Mouse (Mus musculus): ENCODE data around the gene Olfr764-ps1.
A peak's percentile ranks its signal among the peaks of the same experiment; 100 is the strongest.
"Not testable (repeated sequence)": the region's sequence is repeated elsewhere in the genome, so short reads cannot be mapped to it uniquely, and the experiment has no call there.

Olfr764-ps1 gene

DNA sequence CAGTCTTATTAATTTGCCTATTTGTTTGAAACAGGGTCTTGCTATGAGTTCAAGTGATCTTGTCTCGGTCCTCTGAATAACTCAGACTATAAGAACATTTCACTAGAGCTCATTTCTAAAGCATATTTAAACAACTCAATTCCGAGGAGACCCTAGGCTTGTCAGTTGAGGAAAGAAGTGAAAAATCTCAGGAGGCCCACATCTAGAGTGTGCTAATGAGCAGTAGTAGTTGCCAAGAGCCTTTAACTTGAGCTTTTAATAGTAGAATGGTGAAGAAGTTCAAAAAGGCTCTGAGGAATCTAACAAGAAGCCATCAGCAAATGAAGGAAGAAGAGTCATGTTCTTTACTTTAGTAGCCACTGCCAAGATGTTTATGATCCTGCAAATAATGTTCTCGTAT, at the start of gene Olfr764-ps1:
Gene Olfr764-ps1, minus strand, starts transcription at position 101 of the 400 bp plus-strand sequence.
- DNase-seq = no peak

DNA sequence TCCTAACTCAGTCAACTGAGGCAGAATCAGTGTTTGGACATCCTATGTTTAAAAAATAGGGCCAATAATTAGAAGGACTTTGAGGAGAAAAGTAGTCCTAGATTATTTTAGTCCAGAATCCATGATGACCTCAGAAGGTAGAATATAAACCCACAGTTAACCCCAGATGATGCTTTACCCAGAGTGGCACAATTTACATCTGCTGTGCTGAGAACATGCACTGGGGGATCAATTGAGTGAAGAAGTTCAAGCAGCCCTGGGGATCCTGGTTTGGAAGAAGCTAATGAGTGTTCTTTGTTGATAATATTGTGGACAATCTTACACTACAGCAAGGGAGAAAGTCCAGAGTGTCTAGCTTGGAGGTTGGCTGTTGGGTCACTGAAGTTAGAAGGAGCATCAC, 43.1 kb upstream of the Olfr764-ps1 start, which contains the start of gene Olfr767:
Gene Olfr767, minus strand, starts transcription at position 101 of the 400 bp plus-strand sequence.
- DNase-seq = not testable (repeated sequence)

DNA sequence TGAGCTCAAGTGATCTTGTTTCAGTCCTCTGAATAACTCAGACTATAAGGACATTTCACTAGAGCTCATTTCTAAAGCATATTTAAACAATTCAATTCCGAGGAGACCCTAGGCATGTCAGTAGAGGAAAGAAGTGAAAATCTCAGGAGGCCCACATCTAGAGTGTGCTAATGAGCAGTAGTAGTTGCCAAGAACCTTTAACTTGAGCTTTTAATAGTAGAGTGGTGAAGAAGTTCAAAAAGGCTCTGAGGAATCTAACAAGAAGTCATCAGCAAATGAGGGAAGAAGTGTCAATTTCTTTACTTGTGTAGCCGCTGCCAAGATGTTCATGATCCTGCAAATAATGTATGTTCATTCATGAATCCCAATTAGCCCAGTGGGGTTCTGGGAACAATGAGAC, 29.2 kb upstream of the Olfr764-ps1 start, which contains the start of gene Olfr766-ps1:
Gene Olfr766-ps1, minus strand, starts transcription at position 101 of the 400 bp plus-strand sequence.
- DNase-seq = no peak

DNA sequence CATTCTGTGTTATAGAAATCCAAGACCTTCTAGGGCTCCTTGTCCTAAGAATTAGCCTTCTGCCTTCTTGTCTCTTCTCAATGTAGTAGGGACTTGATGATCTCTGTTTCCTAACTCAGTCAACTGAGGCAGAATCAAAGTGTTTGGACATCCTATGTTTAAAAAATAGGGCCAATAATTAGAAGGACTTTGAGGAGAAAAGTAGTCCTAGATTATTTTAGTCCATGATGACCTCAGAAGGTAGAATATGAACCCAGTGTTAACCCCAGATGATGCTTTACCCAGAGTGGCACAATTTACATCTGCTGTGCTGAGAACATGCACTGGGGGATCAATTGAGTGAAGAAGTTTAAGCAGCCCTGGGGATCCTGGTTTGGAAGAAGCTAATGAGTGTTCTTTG, 10.2 kb upstream of the Olfr764-ps1 start, which contains the start of gene Olfr765:
Gene Olfr765, minus strand, starts transcription at position 101 of the 400 bp plus-strand sequence.
- not testable (repeated sequence) for DNase-seq

DNA sequence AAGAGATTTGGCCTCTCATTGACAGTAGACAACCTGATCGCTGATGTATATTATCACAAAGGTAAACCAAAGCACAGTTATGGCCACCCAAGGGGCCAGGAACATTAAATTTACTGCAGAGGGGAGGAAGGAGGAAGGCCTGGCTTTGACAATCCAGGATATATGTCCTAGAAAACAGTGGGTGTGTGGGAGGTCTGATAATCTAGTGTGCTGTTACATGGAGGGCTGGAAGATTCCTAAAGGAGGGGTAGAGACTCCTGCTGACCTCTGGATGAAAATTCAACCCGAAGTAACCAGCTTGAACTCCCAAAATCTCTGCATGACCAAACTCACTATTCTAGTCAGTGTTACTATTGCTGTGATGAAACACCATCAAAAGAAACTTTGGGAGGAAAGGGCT, 11.4 kb downstream of the Olfr764-ps1 start:
- no peak for DNase-seq

DNA sequence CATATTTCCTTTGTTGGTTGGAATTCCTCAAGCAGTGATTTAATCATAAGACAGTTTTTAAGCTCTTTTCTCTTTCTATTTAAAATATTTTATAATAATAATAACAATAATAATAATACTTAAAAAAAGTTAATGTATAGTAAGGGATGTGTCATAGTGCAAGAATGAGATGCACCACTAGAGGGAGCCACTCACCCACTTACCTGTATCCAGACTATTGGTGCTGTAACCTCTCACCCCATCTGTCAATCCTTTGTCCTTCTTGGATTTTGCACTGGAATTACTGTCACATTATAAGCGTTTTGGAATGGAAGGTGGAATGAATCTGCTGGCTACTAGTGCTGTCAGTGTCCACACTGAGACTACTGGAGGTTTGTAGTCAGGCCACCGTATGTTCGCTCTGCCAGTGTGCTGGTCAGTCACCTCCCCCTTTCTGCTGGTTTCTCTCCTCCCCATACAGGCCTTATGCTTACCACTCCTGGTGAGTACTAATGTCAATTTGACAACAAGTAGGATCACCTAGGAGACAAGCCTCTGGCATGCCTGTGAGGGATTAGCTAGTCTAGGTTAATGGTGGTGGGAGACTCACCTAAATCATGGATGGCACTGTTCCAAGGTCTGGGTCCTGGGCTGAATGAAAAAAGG, 13.6 kb downstream of the Olfr764-ps1 start:
- DNase-seq = peak in 1 of 2 experiments; percentile 23

DNA sequence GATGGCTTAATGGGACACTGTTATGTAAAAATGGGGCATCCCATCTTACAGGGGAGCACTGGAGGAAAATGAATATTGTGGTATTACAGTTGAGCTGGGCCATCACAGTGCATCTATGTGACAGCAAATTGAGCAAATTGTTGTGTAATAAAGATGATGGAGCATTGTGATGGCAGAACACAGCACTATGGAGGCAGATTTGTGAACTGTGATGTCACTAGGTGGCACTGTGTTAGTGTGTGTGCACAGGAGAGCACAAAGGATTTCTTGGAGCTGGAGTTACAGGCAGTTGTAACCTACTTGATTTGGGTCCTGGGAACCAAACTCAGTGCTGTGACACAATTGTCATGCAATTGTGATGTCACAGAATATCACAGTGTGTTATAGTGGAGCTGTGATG, 16.4 kb downstream of the Olfr764-ps1 start:
- no peak for DNase-seq

DNA sequence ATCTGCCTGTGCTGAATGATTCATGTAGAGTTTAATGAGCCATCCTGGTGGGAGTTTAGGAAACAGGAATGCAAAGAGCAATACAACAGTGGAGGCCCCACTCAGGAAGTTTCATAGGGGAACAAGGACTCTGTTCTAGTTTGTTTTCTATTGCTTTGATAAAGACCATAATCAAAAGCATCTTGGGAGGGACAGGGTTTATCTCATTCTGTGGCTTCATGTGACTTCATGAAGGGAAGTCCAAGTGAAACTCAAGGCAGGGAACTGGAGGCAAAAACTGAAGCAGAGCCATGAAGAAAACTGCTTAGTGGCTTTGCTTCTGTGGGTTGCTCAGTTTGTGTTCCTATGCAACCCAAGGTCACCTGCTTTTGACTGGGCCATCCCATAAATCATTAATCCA, 25.2 kb downstream of the Olfr764-ps1 start:
- DNase-seq = no peak

DNA sequence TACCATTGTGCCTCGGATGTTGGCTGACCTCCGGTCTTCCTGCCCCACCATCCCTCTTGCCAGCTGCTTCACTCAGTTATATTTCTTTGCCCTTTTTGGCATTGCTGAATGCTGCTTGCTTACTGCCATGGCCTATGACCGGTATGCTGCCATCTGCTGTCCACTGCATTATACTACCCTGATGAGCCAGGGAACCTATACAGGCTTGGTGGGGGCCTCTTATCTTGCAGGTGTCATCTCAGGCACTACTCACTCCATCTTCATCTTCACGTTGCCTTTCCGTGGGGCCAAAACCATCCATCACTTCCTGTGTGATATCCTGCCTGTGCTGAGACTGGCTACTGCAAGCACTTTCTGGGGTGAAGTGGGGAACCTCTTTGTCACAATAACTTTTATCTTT, 28.2 kb downstream of the Olfr764-ps1 start:
- DNase-seq = not testable (repeated sequence)

DNA sequence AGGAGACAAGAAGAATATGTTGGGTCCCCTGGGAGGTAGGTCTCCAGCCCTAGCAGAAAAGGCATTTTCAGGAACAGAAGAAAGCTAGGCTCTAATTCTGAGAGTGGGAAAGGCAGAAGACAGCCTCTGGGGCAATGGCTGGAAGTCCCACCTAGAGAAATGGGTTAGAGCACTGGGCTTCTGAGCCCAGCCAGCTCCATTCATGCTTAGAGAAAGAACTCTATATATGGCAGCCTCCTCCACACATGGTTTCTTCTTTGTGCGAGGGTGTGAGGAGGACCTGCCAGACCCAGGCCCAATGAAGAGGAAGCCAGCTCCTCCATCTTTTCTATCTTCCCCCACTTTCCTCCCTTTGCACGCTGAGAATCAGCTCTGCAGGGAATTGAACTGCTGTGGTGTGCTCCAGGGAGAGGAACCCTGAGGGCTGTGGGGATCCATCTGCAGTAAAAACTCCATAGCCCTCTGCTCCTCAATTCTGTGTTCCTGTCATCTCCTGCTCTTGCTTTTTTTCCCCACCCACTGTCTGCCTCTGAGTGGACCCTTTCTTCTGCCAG, 29.3 kb downstream of the Olfr764-ps1 start, which contains the start of gene Olfr763:
Gene Olfr763, plus strand, starts transcription at position 504 of the 554 bp plus-strand sequence.
- no peak for DNase-seq

DNA sequence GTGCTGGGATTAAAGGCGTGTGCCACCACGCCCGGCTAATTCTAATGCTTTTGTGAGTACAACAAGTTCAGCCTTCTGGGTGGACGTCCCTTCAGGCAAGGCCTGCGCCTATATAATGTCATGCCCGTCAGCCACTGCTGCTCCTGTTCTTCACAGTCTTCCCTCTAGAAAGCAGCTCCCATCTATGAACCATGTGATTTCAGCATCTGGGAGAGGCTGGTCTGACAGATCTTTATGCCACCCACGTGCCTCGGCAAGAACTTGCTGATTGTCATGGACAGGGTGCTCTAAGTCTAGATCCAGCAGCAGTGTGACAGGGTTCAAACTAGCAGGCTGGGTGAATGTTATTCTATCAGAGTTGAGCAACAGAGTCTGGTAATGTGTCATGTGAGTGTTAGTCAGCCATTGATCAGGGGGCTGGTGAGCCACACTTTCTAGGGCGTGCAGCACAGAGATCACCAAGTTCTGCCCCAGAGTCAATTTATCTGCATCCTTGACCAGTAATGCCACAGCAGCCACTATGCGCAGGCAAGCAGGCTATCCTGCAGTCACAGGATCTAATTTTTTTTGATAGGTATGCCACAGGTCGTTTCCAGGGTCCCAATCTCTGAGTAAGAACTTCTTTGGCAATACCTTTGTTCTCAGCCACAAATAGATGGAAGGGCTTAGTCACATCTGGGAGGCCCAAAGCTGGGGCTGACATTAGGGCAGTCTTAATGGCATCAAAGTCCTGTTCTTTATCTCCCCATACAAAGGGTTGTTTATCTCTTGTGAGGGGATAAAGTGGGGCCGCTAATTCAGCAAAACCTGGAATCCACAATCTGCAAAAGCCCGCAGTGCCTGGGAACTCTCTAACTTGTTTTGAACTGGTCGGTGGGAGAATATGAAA, 35.4 kb downstream of the Olfr764-ps1 start:
- DNase-seq = no peak

DNA sequence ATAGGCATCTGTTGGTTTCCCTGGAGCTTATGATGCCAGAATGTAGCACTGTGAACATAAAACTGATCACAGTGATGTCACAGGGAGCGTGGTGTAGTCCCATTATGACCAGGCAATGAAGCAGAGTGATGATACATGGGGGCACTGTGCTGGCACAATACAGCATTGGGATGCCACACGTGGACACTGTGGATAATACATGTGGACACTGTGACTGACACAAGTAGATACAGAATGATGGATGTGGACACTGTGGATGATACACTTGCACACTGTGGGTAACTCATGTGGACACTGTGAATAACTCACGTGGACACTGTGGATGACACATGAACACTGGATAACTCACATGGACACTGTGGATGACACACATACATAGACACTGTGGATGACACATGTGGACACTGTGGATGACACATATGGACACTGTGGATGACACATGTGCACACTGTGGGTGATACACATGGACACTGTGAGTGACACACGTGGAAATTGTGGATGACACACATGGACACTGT, 43.1 kb downstream of the Olfr764-ps1 start:
- no peak for DNase-seq

DNA sequence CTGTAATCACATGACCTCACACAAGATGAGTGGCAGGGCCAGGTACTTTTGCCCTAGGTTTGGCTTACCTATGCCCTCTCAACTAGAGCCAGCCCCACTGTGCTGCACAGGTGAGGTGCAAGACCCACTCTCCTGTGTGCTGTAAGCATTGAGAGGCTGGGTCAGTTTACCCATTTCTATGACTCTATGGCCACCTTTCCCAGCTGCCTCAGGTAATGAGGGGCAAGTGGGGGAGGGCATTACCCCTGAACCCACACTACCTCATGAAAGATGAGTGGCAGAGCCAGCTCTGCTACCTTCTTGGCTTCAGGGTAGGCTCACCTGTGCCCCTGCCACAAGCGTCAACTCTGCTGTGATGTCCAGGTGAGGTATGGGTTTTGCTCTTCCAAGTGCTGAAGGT, 43.9 kb downstream of the Olfr764-ps1 start:
- no peak for DNase-seq

DNA sequence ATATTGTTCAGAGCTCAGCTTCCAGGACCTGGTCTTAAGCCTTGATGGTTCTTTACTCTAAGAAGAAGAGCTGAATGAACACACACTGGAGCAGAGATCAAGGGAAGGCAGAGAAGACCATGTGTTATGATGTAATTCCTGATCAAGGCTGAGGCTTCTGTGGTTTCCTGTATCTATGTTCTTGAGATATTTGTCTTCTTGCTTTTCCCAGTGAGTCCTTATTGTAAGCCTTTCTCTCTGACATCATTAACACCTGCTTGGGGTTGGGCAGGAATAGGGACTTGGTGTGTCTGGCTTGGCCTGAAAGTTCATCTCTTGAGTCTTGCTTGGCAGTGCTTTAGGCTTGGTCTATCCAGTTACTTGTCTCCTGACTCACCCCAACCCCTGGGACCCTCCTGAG, 48.7 kb downstream of the Olfr764-ps1 start:
- DNase-seq = no peak

DNA sequence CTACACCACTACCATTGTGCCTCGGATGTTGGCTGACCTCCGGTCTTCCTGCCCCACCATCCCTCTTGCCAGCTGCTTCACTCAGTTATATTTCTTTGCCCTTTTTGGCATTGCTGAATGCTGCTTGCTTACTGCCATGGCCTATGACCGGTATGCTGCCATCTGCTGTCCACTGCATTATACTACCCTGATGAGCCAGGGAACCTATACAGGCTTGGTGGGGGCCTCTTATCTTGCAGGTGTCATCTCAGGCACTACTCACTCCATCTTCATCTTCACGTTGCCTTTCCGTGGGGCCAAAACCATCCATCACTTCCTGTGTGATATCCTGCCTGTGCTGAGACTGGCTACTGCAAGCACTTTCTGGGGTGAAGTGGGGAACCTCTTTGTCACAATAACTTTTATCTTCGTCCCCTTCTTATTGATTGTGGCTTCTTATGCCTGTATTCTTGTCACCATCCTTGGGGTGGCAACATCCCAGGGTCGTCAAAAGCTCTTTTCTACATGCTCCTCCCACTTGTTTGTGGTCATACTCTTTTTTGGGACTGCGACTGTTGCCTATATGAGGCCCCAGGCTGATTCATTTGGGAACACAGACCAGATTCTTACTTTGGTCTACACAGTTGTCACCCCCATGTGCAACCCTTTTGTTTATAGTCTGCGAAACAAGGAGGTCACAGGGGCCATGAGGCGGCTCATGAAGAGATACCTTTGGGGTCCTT, 49.4 kb downstream of the Olfr764-ps1 start:
- not testable (repeated sequence) for DNase-seq

DNA sequence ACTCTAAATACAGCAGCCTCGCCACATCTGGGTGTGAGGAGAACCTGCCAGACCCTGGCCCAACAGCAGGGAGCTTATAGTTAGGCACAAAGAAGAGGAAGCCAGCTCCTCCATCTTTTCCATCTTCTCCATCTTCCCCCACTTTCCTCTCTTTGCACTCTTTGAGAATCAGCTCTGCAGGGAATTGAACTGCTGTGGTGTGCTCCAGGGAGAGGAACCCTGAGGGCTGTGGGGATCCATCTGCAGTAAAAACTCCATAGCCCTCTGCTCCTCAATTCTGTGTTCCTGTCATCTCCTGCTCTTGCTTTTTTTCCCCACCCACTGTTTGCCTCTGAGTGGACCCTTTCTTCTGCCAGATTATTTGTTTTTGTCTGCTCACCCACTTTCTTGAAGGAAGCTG, 50.6 kb downstream of the Olfr764-ps1 start, which contains the start of gene Olfr9:
Gene Olfr9, plus strand, starts transcription at position 301 of the 400 bp plus-strand sequence.
- DNase-seq = not testable (repeated sequence)

All from cerebellum, adult 18-20 months (tissue).